27 mouse cellular contexts compared by ENCODE assay signal in genomic region chr12:116566672-116567071, GRCm38 (mm10).
"Had no signal": no experiment of that assay in that cellular context is flagged by ENCODE, and none has a peak within 500 bp of the region (broad histone marks: within the 10 kb centered on the region; RNA-seq: fewer than 3 reads in every experiment).

No protein-coding gene starts in this region.

- H3K4me3 ChIP-seq: embryonic facial prominence, embryonic 10.5 days; embryonic facial prominence, embryonic 12.5 days; embryonic facial prominence, embryonic 13.5 days; embryonic facial prominence, embryonic 15.5 days; erythroblast, embryonic 14.5 days; forebrain, embryonic 10.5 days; forebrain, embryonic 12.5 days; forebrain, embryonic 13.5 days; forebrain, embryonic 15.5 days; gastrocnemius, adult 2 months; heart, adult 2 months; heart, embryonic 10.5 days had no signal

- H3K27me3 ChIP-seq: embryonic facial prominence, embryonic 12.5 days; embryonic facial prominence, embryonic 13.5 days; embryonic facial prominence, embryonic 15.5 days; forebrain, embryonic 12.5 days; forebrain, embryonic 13.5 days; forebrain, embryonic 15.5 days had no signal

- DNase-seq: cerebellum, adult 8-10 months; cerebellum, adult 9-10 months; cerebellum, adult 9-11 months; cerebellum, postnatal 10 days; cerebellum, postnatal 14 days; cerebellum, postnatal 36 days; embryo, embryonic 11 days; forebrain, postnatal 0 days; gastrocnemius, adult 2 months; gastrocnemius, postnatal 10 days; gastrocnemius, postnatal 14 days; gastrocnemius, postnatal 25 days; gastrocnemius, postnatal 36 days; heart, adult 18-20 months; heart, adult 2 months had no signal

- H3K4me1 ChIP-seq: embryonic facial prominence, embryonic 10.5 days; embryonic facial prominence, embryonic 12.5 days; embryonic facial prominence, embryonic 13.5 days; embryonic facial prominence, embryonic 15.5 days; forebrain, embryonic 10.5 days; forebrain, embryonic 12.5 days; forebrain, embryonic 13.5 days; forebrain, embryonic 15.5 days; heart, embryonic 10.5 days had no signal

- H3K9ac ChIP-seq: embryonic facial prominence, embryonic 12.5 days; embryonic facial prominence, embryonic 13.5 days; embryonic facial prominence, embryonic 15.5 days; forebrain, embryonic 12.5 days; forebrain, embryonic 13.5 days; forebrain, embryonic 15.5 days; forebrain, postnatal 0 days had no signal

- H3K27ac ChIP-seq: embryonic facial prominence, embryonic 10.5 days; embryonic facial prominence, embryonic 12.5 days; embryonic facial prominence, embryonic 13.5 days; embryonic facial prominence, embryonic 15.5 days; forebrain, embryonic 10.5 days; forebrain, embryonic 12.5 days; forebrain, embryonic 13.5 days; forebrain, embryonic 15.5 days; gastrocnemius, adult 2 months; heart, adult 2 months; heart, embryonic 10.5 days had no signal

- H3K4me2 ChIP-seq: embryonic facial prominence, embryonic 12.5 days; embryonic facial prominence, embryonic 13.5 days; embryonic facial prominence, embryonic 15.5 days; forebrain, embryonic 12.5 days; forebrain, embryonic 13.5 days; forebrain, embryonic 15.5 days had no signal

- H3K9me3 ChIP-seq: embryonic facial prominence, embryonic 10.5 days; embryonic facial prominence, embryonic 12.5 days; embryonic facial prominence, embryonic 13.5 days; embryonic facial prominence, embryonic 15.5 days; forebrain, embryonic 10.5 days; forebrain, embryonic 12.5 days; forebrain, embryonic 13.5 days; forebrain, embryonic 15.5 days; heart, embryonic 10.5 days had no signal

- H3K36me3 ChIP-seq: embryonic facial prominence, embryonic 10.5 days; embryonic facial prominence, embryonic 12.5 days; embryonic facial prominence, embryonic 13.5 days; embryonic facial prominence, embryonic 15.5 days; forebrain, embryonic 10.5 days; forebrain, embryonic 12.5 days; forebrain, embryonic 15.5 days; heart, embryonic 10.5 days had no signal

- ATAC-seq: forebrain, embryonic 13.5 days; forebrain, embryonic 14.5 days; forebrain, embryonic 15.5 days; forebrain, embryonic 16.5 days; forebrain, postnatal 0 days had no signal
